Mouse (Mus musculus): ENCODE measurements around the gene Mab21l2. TPM values are rescaled to one million over a fixed set of nuclear protein-coding genes. Genes with fewer than 3 reads are reported as not detected.

Mab21l2 gene
- polyA plus RNA-seq, 1 experiment = 0.04 TPM

DNA sequence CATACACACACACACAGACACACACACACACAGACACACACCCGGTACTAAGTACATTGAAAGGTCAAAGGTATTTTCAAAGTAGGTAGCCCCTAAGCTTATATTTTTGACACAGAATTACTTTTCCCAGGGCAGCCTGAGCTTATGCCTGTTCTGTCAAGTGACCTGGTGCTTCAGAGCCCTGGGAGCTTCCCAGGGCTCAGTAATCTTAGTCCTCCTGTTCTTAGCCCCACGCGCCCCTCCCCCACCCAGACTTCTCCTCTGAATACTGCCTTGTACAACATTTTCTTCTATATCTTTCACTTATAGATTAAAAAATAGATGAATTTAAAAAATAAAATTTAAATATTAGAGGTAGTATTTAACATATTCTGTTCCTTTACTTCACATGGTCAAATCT is 3.6 kb downstream of the Mab21l2 start:
- Histone ChIP-seq H3K79me2 (ENCODE audit: control insufficient read depth, insufficient read depth) (no peaks in the 10 kb centered on the region), H3K36me3 (ENCODE audit: control insufficient read depth, insufficient read depth) (no peaks in the 10 kb centered on the region), H3ac (ENCODE audit: control insufficient read depth, insufficient read length, low read depth) (no peak overlapping the region), H3K27me3 (ENCODE audit: control insufficient read depth, insufficient read depth, insufficient read length) (no peaks in the 10 kb centered on the region), H3K4me3 (ENCODE audit: insufficient read depth, poor library complexity, severe bottlenecking) (no peak overlapping the region), H3K79me3 (ENCODE audit: low read depth) (no peaks in the 10 kb centered on the region)
- TF ChIP-seq MYOG (IDR thresholded peaks at IDR 0.05; ENCODE audit: control insufficient read depth, extremely low read depth, insufficient read length) (no peak), CTCF (IDR thresholded peaks at IDR 0.05; ENCODE audit: control insufficient read depth, insufficient read depth, insufficient read length) (no peak)

DNA sequence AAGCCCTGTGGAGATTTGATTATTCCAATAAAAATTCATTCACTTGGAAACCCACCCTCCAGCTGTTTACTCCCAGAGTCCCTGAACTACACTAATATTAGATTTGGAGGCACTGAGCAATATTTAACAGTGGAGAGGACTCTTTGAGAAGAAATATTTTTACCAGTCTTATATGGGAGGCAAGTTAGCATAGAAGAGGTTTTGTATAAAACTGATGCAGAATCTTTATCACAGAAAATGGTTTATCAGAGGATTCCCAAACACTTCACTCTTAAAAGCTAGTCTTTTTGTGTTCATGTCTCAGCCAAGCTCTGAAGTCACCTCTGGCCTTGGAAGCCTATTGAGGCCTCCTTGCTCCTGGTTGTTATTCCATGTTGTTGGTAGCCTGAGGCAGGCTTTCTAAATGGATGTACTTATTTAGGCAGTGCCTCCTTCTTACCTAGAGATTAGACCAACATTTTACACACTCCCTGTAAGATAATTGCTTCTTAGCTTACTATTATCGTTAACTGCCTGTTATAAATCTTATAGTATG is 6.5 kb downstream of the Mab21l2 start:
- H3K79me3 ChIP-seq (ENCODE audit: low read depth) = no peaks in the 10 kb centered on the region
- H3ac ChIP-seq (ENCODE audit: control insufficient read depth, insufficient read length, low read depth) = no peak overlapping the region
- no peak overlapping the region for H3K4me3 ChIP-seq (ENCODE audit: insufficient read depth, poor library complexity, severe bottlenecking)
- no peaks in the 10 kb centered on the region for H3K79me2 ChIP-seq (ENCODE audit: control insufficient read depth, insufficient read depth)
- no peaks in the 10 kb centered on the region for H3K36me3 ChIP-seq (ENCODE audit: control insufficient read depth, insufficient read depth)
- TF ChIP-seq FOSL1 (IDR thresholded peaks at IDR 0.05; ENCODE audit: insufficient read depth, low read length, poor library complexity, severe bottlenecking) = no peak
- no peak for TF ChIP-seq MAX (IDR thresholded peaks at IDR 0.05)
- TF ChIP-seq MYOD1 (IDR thresholded peaks at IDR 0.05; ENCODE audit: control insufficient read depth, insufficient read length, low read depth) = no peak
- no peak for TF ChIP-seq CTCF (IDR thresholded peaks at IDR 0.05; ENCODE audit: control insufficient read depth, insufficient read depth, insufficient read length)
- no peak for TF ChIP-seq USF1 (IDR thresholded peaks at IDR 0.05; ENCODE audit: low read depth)
- TF ChIP-seq MYOG (IDR thresholded peaks at IDR 0.05; ENCODE audit: control insufficient read depth, extremely low read depth, insufficient read length) = no peak
- TF ChIP-seq CEBPB (IDR thresholded peaks at IDR 0.05; ENCODE audit: low read depth) = no peak
- no peaks in the 10 kb centered on the region for H3K27me3 ChIP-seq (ENCODE audit: control insufficient read depth, insufficient read depth, insufficient read length)

DNA sequence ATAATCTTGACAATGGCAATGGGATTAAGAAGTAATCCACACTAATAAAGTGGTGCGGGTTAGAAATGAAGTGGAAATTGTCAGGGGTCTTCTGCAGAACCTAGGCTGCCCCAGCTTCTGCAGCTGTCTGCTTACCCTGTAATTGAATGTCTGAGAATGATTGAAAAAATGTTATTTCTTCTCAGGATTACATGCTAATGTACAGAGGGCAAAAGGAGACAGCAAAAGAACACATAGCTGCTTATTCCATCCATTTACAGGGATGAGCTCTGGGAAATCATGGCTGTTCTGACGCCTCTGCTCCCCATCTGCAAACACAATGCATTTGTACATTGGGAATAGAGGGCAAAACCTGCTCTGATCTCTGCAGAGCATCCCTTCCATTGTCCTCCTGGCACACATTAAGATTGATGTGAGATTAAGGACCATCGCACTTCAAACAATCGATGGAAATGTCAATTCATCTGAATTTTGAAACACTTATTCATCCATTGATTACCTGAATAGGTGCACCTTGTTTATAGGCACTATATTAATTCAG is 7.3 kb downstream of the Mab21l2 start:
- H3K4me3 ChIP-seq (ENCODE audit: insufficient read depth, poor library complexity, severe bottlenecking) = no peak overlapping the region
- TF ChIP-seq MYOG (IDR thresholded peaks at IDR 0.05; ENCODE audit: control insufficient read depth, extremely low read depth, insufficient read length) (no peak), MYOD1 (IDR thresholded peaks at IDR 0.05; ENCODE audit: control insufficient read depth, insufficient read length, low read depth) (no peak), CEBPB (IDR thresholded peaks at IDR 0.05; ENCODE audit: low read depth) (no peak), USF1 (IDR thresholded peaks at IDR 0.05; ENCODE audit: low read depth) (no peak), MAX (IDR thresholded peaks at IDR 0.05) (no peak), CTCF (IDR thresholded peaks at IDR 0.05; ENCODE audit: control insufficient read depth, insufficient read depth, insufficient read length) (no peak), FOSL1 (IDR thresholded peaks at IDR 0.05; ENCODE audit: insufficient read depth, low read length, poor library complexity, severe bottlenecking) (no peak)
- no peaks in the 10 kb centered on the region for H3K79me2 ChIP-seq (ENCODE audit: control insufficient read depth, insufficient read depth)
- no peaks in the 10 kb centered on the region for H3K79me3 ChIP-seq (ENCODE audit: low read depth)
- H3K27me3 ChIP-seq (ENCODE audit: control insufficient read depth, insufficient read depth, insufficient read length) = no peaks in the 10 kb centered on the region
- no peaks in the 10 kb centered on the region for H3K36me3 ChIP-seq (ENCODE audit: control insufficient read depth, insufficient read depth)
- no peak overlapping the region for H3ac ChIP-seq (ENCODE audit: control insufficient read depth, insufficient read length, low read depth)

DNA sequence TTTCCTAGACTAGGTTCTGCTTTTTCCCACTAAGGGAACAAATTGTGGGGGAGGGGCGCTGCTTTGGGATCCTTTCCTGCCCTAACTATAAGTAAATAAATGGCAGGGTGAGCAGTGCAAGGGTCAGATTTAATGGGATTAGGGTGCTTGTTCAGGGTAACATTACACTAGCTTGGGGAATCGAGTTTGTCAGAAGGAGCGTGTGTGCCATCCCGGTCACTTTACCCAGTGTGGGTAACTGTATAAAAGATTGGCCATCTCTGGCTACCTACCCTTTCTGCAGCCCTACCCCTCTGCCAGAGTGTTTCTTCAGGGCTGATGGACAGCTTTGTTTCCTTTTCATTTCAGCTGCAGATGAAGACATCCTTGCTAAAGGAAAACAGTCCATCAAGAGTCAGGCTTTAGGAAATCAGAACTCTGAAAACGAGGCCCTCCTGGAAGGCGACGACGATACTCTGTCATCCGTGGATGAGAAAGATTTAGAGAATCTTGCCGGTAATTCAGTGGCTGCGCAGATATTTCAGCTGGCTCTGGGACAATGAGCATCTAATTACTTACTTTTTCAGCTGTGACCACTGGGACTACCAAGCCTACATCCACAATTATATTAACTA is 8.8 kb downstream of the Mab21l2 start:
- Histone ChIP-seq H3K36me3 (ENCODE audit: control insufficient read depth, insufficient read depth) (no peaks in the 10 kb centered on the region), H3K4me3 (ENCODE audit: insufficient read depth, poor library complexity, severe bottlenecking) (no peak overlapping the region), H3K27me3 (ENCODE audit: control insufficient read depth, insufficient read depth, insufficient read length) (no peaks in the 10 kb centered on the region), H3ac (ENCODE audit: control insufficient read depth, insufficient read length, low read depth) (no peak overlapping the region), H3K79me2 (ENCODE audit: control insufficient read depth, insufficient read depth) (no peaks in the 10 kb centered on the region), H3K79me3 (ENCODE audit: low read depth) (no peaks in the 10 kb centered on the region)
- TF ChIP-seq USF1 (IDR thresholded peaks at IDR 0.05; ENCODE audit: low read depth) (no peak), MYOG (IDR thresholded peaks at IDR 0.05; ENCODE audit: control insufficient read depth, extremely low read depth, insufficient read length) (no peak), FOSL1 (IDR thresholded peaks at IDR 0.05; ENCODE audit: insufficient read depth, low read length, poor library complexity, severe bottlenecking) (no peak), CTCF (IDR thresholded peaks at IDR 0.05; ENCODE audit: control insufficient read depth, insufficient read depth, insufficient read length) (no peak), CEBPB (IDR thresholded peaks at IDR 0.05; ENCODE audit: low read depth) (no peak), MAX (IDR thresholded peaks at IDR 0.05) (no peak), MYOD1 (IDR thresholded peaks at IDR 0.05; ENCODE audit: control insufficient read depth, insufficient read length, low read depth) (no peak)

DNA sequence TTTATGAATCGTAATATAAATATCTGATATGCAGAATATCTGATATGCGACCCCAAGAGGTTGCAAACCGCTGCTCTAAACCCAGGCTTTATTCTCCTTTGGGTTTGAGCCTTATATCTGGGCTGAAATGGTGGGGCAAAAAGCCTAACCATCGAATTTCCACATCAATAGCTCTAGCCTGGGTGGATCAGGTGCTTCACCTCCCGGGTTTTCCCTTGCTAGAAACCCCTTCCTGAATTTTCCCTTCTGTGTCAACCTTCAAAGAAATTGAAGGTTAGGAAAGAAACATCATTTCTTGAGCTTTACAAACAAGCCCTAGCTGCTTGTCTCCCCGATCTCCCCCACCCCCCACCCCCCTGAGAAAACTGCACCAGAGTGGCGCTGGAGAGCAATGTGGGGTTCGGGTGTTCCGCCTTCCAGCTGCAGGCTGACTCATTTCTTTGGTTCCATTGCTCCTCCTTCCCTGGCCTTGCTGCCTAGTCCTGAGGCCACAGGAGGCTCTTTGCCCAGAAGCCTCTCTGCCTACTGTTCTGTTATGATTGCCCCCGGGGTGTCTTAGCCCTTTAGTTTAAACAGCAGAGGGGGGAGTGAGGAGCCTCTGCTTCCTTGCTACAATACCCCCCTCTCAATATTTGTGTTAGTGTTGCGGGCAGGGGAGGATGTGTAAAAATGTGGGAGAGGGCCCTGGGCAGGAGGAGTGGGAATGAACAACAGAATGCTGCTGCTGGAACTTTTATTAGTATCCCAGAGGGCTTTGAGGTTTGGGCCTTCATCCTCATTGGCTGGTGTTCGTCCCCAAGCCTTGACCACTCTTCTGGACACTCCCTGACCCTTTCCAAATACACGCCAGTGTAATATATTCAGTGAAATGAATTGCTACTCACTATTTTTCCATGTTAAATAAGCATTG is 9.5 kb downstream of the Mab21l2 start:
- no peak overlapping the region for H3K4me3 ChIP-seq (ENCODE audit: insufficient read depth, poor library complexity, severe bottlenecking)
- no peaks in the 10 kb centered on the region for H3K79me2 ChIP-seq (ENCODE audit: control insufficient read depth, insufficient read depth)
- no peaks in the 10 kb centered on the region for H3K79me3 ChIP-seq (ENCODE audit: low read depth)
- no peaks in the 10 kb centered on the region for H3K36me3 ChIP-seq (ENCODE audit: control insufficient read depth, insufficient read depth)
- H3ac ChIP-seq (ENCODE audit: control insufficient read depth, insufficient read length, low read depth) = no peak overlapping the region
- H3K27me3 ChIP-seq (ENCODE audit: control insufficient read depth, insufficient read depth, insufficient read length) = no peaks in the 10 kb centered on the region
- TF ChIP-seq MYOG (IDR thresholded peaks at IDR 0.05; ENCODE audit: control insufficient read depth, extremely low read depth, insufficient read length) (no peak), MAX (IDR thresholded peaks at IDR 0.05) (no peak), FOSL1 (IDR thresholded peaks at IDR 0.05; ENCODE audit: insufficient read depth, low read length, poor library complexity, severe bottlenecking) (no peak), CEBPB (IDR thresholded peaks at IDR 0.05; ENCODE audit: low read depth) (no peak), MYOD1 (IDR thresholded peaks at IDR 0.05; ENCODE audit: control insufficient read depth, insufficient read length, low read depth) (no peak), CTCF (IDR thresholded peaks at IDR 0.05; ENCODE audit: control insufficient read depth, insufficient read depth, insufficient read length) (no peak), USF1 (IDR thresholded peaks at IDR 0.05; ENCODE audit: low read depth) (no peak)
